8 mouse cellular contexts compared by ENCODE assay signal in genomic region chr11:69095511-69096231, GRCm38 (mm10). TPM values are rescaled to one million over a fixed set of nuclear protein-coding genes. Genes with fewer than 3 reads are reported as not detected.
DNase-seq lines count a peak whose midpoint lies in the region; ATAC-seq and TF ChIP-seq lines count a peak whose summit lies in the region.

No protein-coding gene starts in this region.

- peaks cover 92% of the 10 kb centered on the region for H3K4me1 ChIP-seq in megakaryocyte, embryonic 14.5 days
- H3K4me1 ChIP-seq in heart, postnatal 0 days (ENCODE audit: control insufficient read depth, insufficient read depth): peaks cover 15% of the 10 kb centered on the region
- peaks cover 57% of the 10 kb centered on the region for H3K4me1 ChIP-seq in limb, embryonic 13.5 days
- peaks cover 54% of the 10 kb centered on the region for H3K4me1 ChIP-seq in midbrain, embryonic 16.5 days (ENCODE audit: control insufficient read depth, insufficient read depth, low read length)

- no peak for TF ChIP-seq EP300 in heart, postnatal 0 days (IDR thresholded peaks at IDR 0.05; ENCODE audit: low read depth)

- no peak for ATAC-seq in megakaryocyte, adult 5-6 weeks (ENCODE audit: poor library complexity, severe bottlenecking)
- ATAC-seq in heart, postnatal 0 days (ENCODE audit: insufficient read depth, low read depth): no peak
- no peak for ATAC-seq in limb, embryonic 13.5 days (ENCODE audit: low FRiP score, low read depth)
- ATAC-seq in midbrain, embryonic 16.5 days: no peak
- ATAC-seq in monocyte, adult 5-6 weeks (replicated peaks; ENCODE audit: insufficient number of reproducible peaks, low FRiP score, low TSS enrichment, poor library complexity, severe bottlenecking): no peak

- WGBS in heart, postnatal 0 days: under 1% methylated on average over 27 of the region's 27 CpGs
- WGBS in limb, embryonic 13.5 days: 2% methylated on average over 27 of the region's 27 CpGs
- 4% methylated on average over 27 of the region's 27 CpGs for WGBS in midbrain, embryonic 16.5 days

- no peaks in the 10 kb centered on the region for H3K9me3 ChIP-seq in megakaryocyte, embryonic 14.5 days
- no peaks in the 10 kb centered on the region for H3K9me3 ChIP-seq in heart, postnatal 0 days (replicated peaks; ENCODE audit: control insufficient read depth, low read length)
- H3K9me3 ChIP-seq in limb, embryonic 13.5 days: no peaks in the 10 kb centered on the region
- H3K9me3 ChIP-seq in midbrain, embryonic 16.5 days (replicated peaks; ENCODE audit: control insufficient read depth, low read length, poor library complexity, severe bottlenecking): no peaks in the 10 kb centered on the region

- peak; percentile 44 for DNase-seq in c-Kit-negative CD71-positive TER-119-positive erythroid progenitor cells, embryonic 14.5 days (ENCODE audit: low read depth, low spot score)
- DNase-seq in heart, postnatal 0 days (ENCODE audit: low spot score): peak; percentile 70
- no peak for DNase-seq in urinary bladder, postnatal 14 days (ENCODE audit: low spot score)

- H3K27ac ChIP-seq in heart, postnatal 0 days (ENCODE audit: low read depth): peak overlapping the region; percentile 99
- peak overlapping the region; percentile 92 for H3K27ac ChIP-seq in limb, embryonic 13.5 days
- H3K27ac ChIP-seq in midbrain, embryonic 16.5 days (ENCODE audit: low read length): peak overlapping the region; percentile 77

- peaks cover 30% of the 10 kb centered on the region for H3K36me3 ChIP-seq in megakaryocyte, embryonic 14.5 days (replicated peaks; ENCODE audit: low read length)
- peaks cover 25% of the 10 kb centered on the region for H3K36me3 ChIP-seq in heart, postnatal 0 days (replicated peaks; ENCODE audit: control insufficient read depth, insufficient read depth, low read length)
- H3K36me3 ChIP-seq in limb, embryonic 13.5 days: peaks cover 23% of the 10 kb centered on the region
- peaks cover 6% of the 10 kb centered on the region; the same call in 1 of the 2 replicates for H3K36me3 ChIP-seq in midbrain, embryonic 16.5 days (ENCODE audit: control insufficient read depth, insufficient read depth, low read length)

- H3K27me3 ChIP-seq in megakaryocyte, embryonic 14.5 days (replicated peaks): no peaks in the 10 kb centered on the region
- no peaks in the 10 kb centered on the region for H3K27me3 ChIP-seq in heart, postnatal 0 days (ENCODE audit: control insufficient read depth, insufficient read depth, low read length)
- no peaks in the 10 kb centered on the region for H3K27me3 ChIP-seq in limb, embryonic 13.5 days
- H3K27me3 ChIP-seq in midbrain, embryonic 16.5 days (ENCODE audit: control insufficient read depth, insufficient read depth, low read depth, low read length): no peaks in the 10 kb centered on the region

- no peak for TF ChIP-seq CTCF in heart, postnatal 0 days (IDR thresholded peaks at IDR 0.05; ENCODE audit: low read depth)

- peak overlapping the region; percentile 96 for H3K9ac ChIP-seq in heart, postnatal 0 days (replicated peaks; ENCODE audit: low read depth, low read length)
- peak overlapping the region; percentile 77 for H3K9ac ChIP-seq in limb, embryonic 13.5 days
- H3K9ac ChIP-seq in midbrain, embryonic 16.5 days (ENCODE audit: low read depth, low read length): peak overlapping the region; percentile 49

- peak overlapping the region; percentile 93 for H3K4me3 ChIP-seq in megakaryocyte, embryonic 14.5 days (replicated peaks)
- H3K4me3 ChIP-seq in heart, postnatal 0 days (ENCODE audit: low read depth, low read length): peak overlapping the region; percentile 76
- H3K4me3 ChIP-seq in limb, embryonic 13.5 days: peak overlapping the region; percentile 69
- peak overlapping the region; percentile 46 for H3K4me3 ChIP-seq in midbrain, embryonic 16.5 days (ENCODE audit: low read depth, low read length)

- peak overlapping the region; percentile 71 for H3K4me2 ChIP-seq in heart, postnatal 0 days (ENCODE audit: low read depth, low read length)
- peak overlapping the region; percentile 98 for H3K4me2 ChIP-seq in limb, embryonic 13.5 days (replicated peaks)
- peak overlapping the region; percentile 82 for H3K4me2 ChIP-seq in midbrain, embryonic 16.5 days (ENCODE audit: low read length)

RNA-seq across cellular contexts. Expression of gene Per1, which starts 0.7 kb away (rescaled TPM):
- polyA plus RNA-seq in megakaryocyte, embryonic 14.5 days (2012; ENCODE audit: insufficient read depth, low replicate concordance): 42.3 and 83.5 TPM in 2 replicates
- total RNA-seq in megakaryocyte, adult 5-6 weeks (2015): 6.7 and 12.5 TPM in 2 replicates
- total RNA-seq in megakaryocyte, adult 5-6 weeks (2017): 7.9 and 8.5 TPM in 2 replicates
- 76.8 and 93.5 TPM in 2 replicates for total RNA-seq in heart, postnatal 0 days (2014; rRNA removed; ENCODE audit: low replicate concordance)
- polyA plus RNA-seq in heart, postnatal 0 days (2015; fragmentation: Nextera tagmentation; extraction: Ambion mirVana): 8.1 and 9.7 TPM in 2 replicates
- 9.3 and 12.0 TPM in 2 replicates for polyA plus RNA-seq in limb, embryonic 13.5 days (2015; fragmentation: Nextera tagmentation; extraction: Ambion mirVana)
- 12.4 TPM in 2 replicates for polyA plus RNA-seq in midbrain, embryonic 16.5 days (2015; fragmentation: Nextera tagmentation; extraction: Ambion mirVana)
- 44.9 to 89.7 TPM (median 81.1 TPM) in 3 replicates for total RNA-seq in monocyte, adult 5-6 weeks (2017)

RNA-seq across cellular contexts. Expression of gene Vamp2, which starts 7.4 kb away (rescaled TPM):
- polyA plus RNA-seq in megakaryocyte, embryonic 14.5 days (2012; ENCODE audit: insufficient read depth, low replicate concordance): 61.5 and 159 TPM in 2 replicates
- total RNA-seq in megakaryocyte, adult 5-6 weeks (2015): 53.9 and 66.6 TPM in 2 replicates
- 11.2 and 21.8 TPM in 2 replicates for total RNA-seq in megakaryocyte, adult 5-6 weeks (2017)
- total RNA-seq in heart, postnatal 0 days (2014; rRNA removed; ENCODE audit: low replicate concordance): 25.2 and 27.9 TPM in 2 replicates
- 59.2 and 62.1 TPM in 2 replicates for polyA plus RNA-seq in heart, postnatal 0 days (2015; fragmentation: Nextera tagmentation; extraction: Ambion mirVana)
- 82.8 and 88.6 TPM in 2 replicates for polyA plus RNA-seq in limb, embryonic 13.5 days (2015; fragmentation: Nextera tagmentation; extraction: Ambion mirVana)
- 335 and 438 TPM in 2 replicates for polyA plus RNA-seq in midbrain, embryonic 16.5 days (2015; fragmentation: Nextera tagmentation; extraction: Ambion mirVana)
- total RNA-seq in monocyte, adult 5-6 weeks (2017): 13.1 to 89.9 TPM (median 23.6 TPM) in 3 replicates

RNA-seq across cellular contexts. Expression of gene Hes7, which starts 24.5 kb away (rescaled TPM):
- polyA plus RNA-seq in megakaryocyte, embryonic 14.5 days (2012; ENCODE audit: insufficient read depth, low replicate concordance): 7.5 and 44.1 TPM in 2 replicates
- total RNA-seq in megakaryocyte, adult 5-6 weeks (2015): not detected in 2 replicates
- not detected in 2 replicates for total RNA-seq in megakaryocyte, adult 5-6 weeks (2017)
- not detected in 2 replicates for total RNA-seq in heart, postnatal 0 days (2014; rRNA removed; ENCODE audit: low replicate concordance)
- 0.26 and 0.29 TPM in 2 replicates for polyA plus RNA-seq in heart, postnatal 0 days (2015; fragmentation: Nextera tagmentation; extraction: Ambion mirVana)
- 0.74 and 1.2 TPM in 2 replicates for polyA plus RNA-seq in limb, embryonic 13.5 days (2015; fragmentation: Nextera tagmentation; extraction: Ambion mirVana)
- polyA plus RNA-seq in midbrain, embryonic 16.5 days (2015; fragmentation: Nextera tagmentation; extraction: Ambion mirVana): 0.75 and 1.1 TPM in 2 replicates
- 0.49 TPM in 1 of 3 replicates, not detected in the others for total RNA-seq in monocyte, adult 5-6 weeks (2017)

RNA-seq across cellular contexts. Expression of gene Tmem107, which starts 25.1 kb away (rescaled TPM):
- polyA plus RNA-seq in megakaryocyte, embryonic 14.5 days (2012; ENCODE audit: insufficient read depth, low replicate concordance): 40.2 and 62.0 TPM in 2 replicates
- total RNA-seq in megakaryocyte, adult 5-6 weeks (2015): 13.2 and 15.7 TPM in 2 replicates
- total RNA-seq in megakaryocyte, adult 5-6 weeks (2017): 11.4 and 26.6 TPM in 2 replicates
- 10.9 and 25.5 TPM in 2 replicates for total RNA-seq in heart, postnatal 0 days (2014; rRNA removed; ENCODE audit: low replicate concordance)
- 18.3 and 24.3 TPM in 2 replicates for polyA plus RNA-seq in heart, postnatal 0 days (2015; fragmentation: Nextera tagmentation; extraction: Ambion mirVana)
- polyA plus RNA-seq in limb, embryonic 13.5 days (2015; fragmentation: Nextera tagmentation; extraction: Ambion mirVana): 46.4 and 52.0 TPM in 2 replicates
- polyA plus RNA-seq in midbrain, embryonic 16.5 days (2015; fragmentation: Nextera tagmentation; extraction: Ambion mirVana): 41.2 and 44.0 TPM in 2 replicates
- total RNA-seq in monocyte, adult 5-6 weeks (2017): 1.1 TPM in 1 of 3 replicates, not detected in the others

RNA-seq across cellular contexts. Expression of gene 9130213A22Rik, which starts 26.7 kb away (rescaled TPM):
- 1.3 and 13.9 TPM in 2 replicates for polyA plus RNA-seq in megakaryocyte, embryonic 14.5 days (2012; ENCODE audit: insufficient read depth, low replicate concordance)
- total RNA-seq in megakaryocyte, adult 5-6 weeks (2015): not detected in 2 replicates
- total RNA-seq in megakaryocyte, adult 5-6 weeks (2017): not detected in 2 replicates
- total RNA-seq in heart, postnatal 0 days (2014; rRNA removed; ENCODE audit: low replicate concordance): 0.66 TPM in 1 of 2 replicates, not detected in the other
- polyA plus RNA-seq in heart, postnatal 0 days (2015; fragmentation: Nextera tagmentation; extraction: Ambion mirVana): 0.30 and 0.49 TPM in 2 replicates
- polyA plus RNA-seq in limb, embryonic 13.5 days (2015; fragmentation: Nextera tagmentation; extraction: Ambion mirVana): 0.52 and 0.55 TPM in 2 replicates
- 0.49 and 0.65 TPM in 2 replicates for polyA plus RNA-seq in midbrain, embryonic 16.5 days (2015; fragmentation: Nextera tagmentation; extraction: Ambion mirVana)
- total RNA-seq in monocyte, adult 5-6 weeks (2017): not detected in 3 replicates
